Mouse (Mus musculus): Measurements from ENCODE around the gene Kcnd2. TPM values are rescaled to one million over a fixed set of nuclear protein-coding genes. Genes with fewer than 3 reads are reported as not detected.

Kcnd2 gene
- polyA plus RNA-seq, 1 experiment from 2014 or later, result 1.2 TPM

GRCm38 (mm10) chr6:21259031-21259430 lies 43.7 kb downstream of the Kcnd2 start:
- no peak for DNase-seq (ENCODE audit: low spot score)
- ATAC-seq (ENCODE audit: low read depth), result no peak
- H3K36me3 ChIP-seq (ENCODE audit: control insufficient read depth, insufficient read depth, low read length), result no peaks in the 10 kb centered on the region
- no peak overlapping the region for H3K4me2 ChIP-seq (ENCODE audit: low read depth, low read length)
- H3K9ac ChIP-seq (ENCODE audit: low read depth, low read length), result no peak overlapping the region
- no peak overlapping the region for H3K27ac ChIP-seq (replicated peaks; ENCODE audit: low read depth, low read length)
- 82% methylated on average over 5 of the region's 5 CpGs for WGBS
- no peaks in the 10 kb centered on the region for H3K4me1 ChIP-seq (ENCODE audit: control insufficient read depth, insufficient read depth, low read length)
- H3K27me3 ChIP-seq (replicated peaks; ENCODE audit: control insufficient read depth, insufficient read depth, low read length), result no peaks in the 10 kb centered on the region
- no peaks in the 10 kb centered on the region for H3K9me3 ChIP-seq (ENCODE audit: control insufficient read depth, low read length)
- H3K4me3 ChIP-seq (ENCODE audit: low read depth, low read length), result no peak overlapping the region

GRCm38 (mm10) chr6:21267897-21268296 lies 52.6 kb downstream of the Kcnd2 start:
- no peak for DNase-seq (ENCODE audit: low spot score)
- no peak overlapping the region for H3K4me3 ChIP-seq (ENCODE audit: low read depth, low read length)
- no peaks in the 10 kb centered on the region for H3K36me3 ChIP-seq (ENCODE audit: control insufficient read depth, insufficient read depth, low read length)
- no peaks in the 10 kb centered on the region for H3K27me3 ChIP-seq (replicated peaks; ENCODE audit: control insufficient read depth, insufficient read depth, low read length)
- H3K9me3 ChIP-seq (ENCODE audit: control insufficient read depth, low read length), result no peaks in the 10 kb centered on the region
- H3K9ac ChIP-seq (ENCODE audit: low read depth, low read length), result no peak overlapping the region
- no peak overlapping the region for H3K27ac ChIP-seq (replicated peaks; ENCODE audit: low read depth, low read length)
- no peak overlapping the region for H3K4me2 ChIP-seq (ENCODE audit: low read depth, low read length)
- no peaks in the 10 kb centered on the region for H3K4me1 ChIP-seq (ENCODE audit: control insufficient read depth, insufficient read depth, low read length)
- WGBS, result 58% methylated on average over 2 of the region's 2 CpGs
- ATAC-seq (ENCODE audit: low read depth), result no peak

- Histone ChIP-seq H3K9me3 (ENCODE audit: control insufficient read depth, low read length) (no peaks in the 10 kb centered on the region), H3K4me1 (ENCODE audit: control insufficient read depth, insufficient read depth, low read length) (no peaks in the 10 kb centered on the region), H3K4me2 (ENCODE audit: low read depth, low read length) (no peak overlapping the region), H3K36me3 (ENCODE audit: control insufficient read depth, insufficient read depth, low read length) (no peaks in the 10 kb centered on the region), H3K9ac (ENCODE audit: low read depth, low read length) (no peak overlapping the region), H3K4me3 (ENCODE audit: low read depth, low read length) (no peak overlapping the region), H3K27ac (replicated peaks; ENCODE audit: low read depth, low read length) (no peak overlapping the region), H3K27me3 (replicated peaks; ENCODE audit: control insufficient read depth, insufficient read depth, low read length) (no peaks in the 10 kb centered on the region)
- ATAC-seq (ENCODE audit: low read depth) (no peak), DNase-seq (ENCODE audit: low spot score) (peak; percentile 2)
- WGBS, result 74% methylated on average over 6 of the region's 6 CpGs
These were observed 62.1 kb downstream of the Kcnd2 start for GRCm38 (mm10) chr6:21277343-21277933.

- 89% methylated on average over 4 of the region's 4 CpGs for WGBS
- Histone ChIP-seq H3K4me2 (ENCODE audit: low read depth, low read length) (no peak overlapping the region), H3K9me3 (ENCODE audit: control insufficient read depth, low read length) (no peaks in the 10 kb centered on the region), H3K4me3 (ENCODE audit: low read depth, low read length) (no peak overlapping the region), H3K9ac (ENCODE audit: low read depth, low read length) (no peak overlapping the region), H3K27ac (replicated peaks; ENCODE audit: low read depth, low read length) (no peak overlapping the region), H3K4me1 (ENCODE audit: control insufficient read depth, insufficient read depth, low read length) (no peaks in the 10 kb centered on the region), H3K27me3 (replicated peaks; ENCODE audit: control insufficient read depth, insufficient read depth, low read length) (no peaks in the 10 kb centered on the region), H3K36me3 (ENCODE audit: control insufficient read depth, insufficient read depth, low read length) (no peaks in the 10 kb centered on the region)
- DNase-seq (ENCODE audit: low spot score) (no peak), ATAC-seq (ENCODE audit: low read depth) (no peak)
These were observed 89.6 kb downstream of the Kcnd2 start for GRCm38 (mm10) chr6:21304943-21305342.

- no peak overlapping the region for H3K9ac ChIP-seq (ENCODE audit: low read depth, low read length)
- H3K9me3 ChIP-seq (ENCODE audit: control insufficient read depth, low read length), result no peaks in the 10 kb centered on the region
- ATAC-seq (ENCODE audit: low read depth), result no peak
- H3K27ac ChIP-seq (replicated peaks; ENCODE audit: low read depth, low read length), result no peak overlapping the region
- 73% methylated on average over 3 of the region's 3 CpGs for WGBS
- H3K4me2 ChIP-seq (ENCODE audit: low read depth, low read length), result no peak overlapping the region
- no peaks in the 10 kb centered on the region for H3K36me3 ChIP-seq (ENCODE audit: control insufficient read depth, insufficient read depth, low read length)
- H3K4me3 ChIP-seq (ENCODE audit: low read depth, low read length), result no peak overlapping the region
- DNase-seq (ENCODE audit: low spot score), result no peak
- H3K4me1 ChIP-seq (ENCODE audit: control insufficient read depth, insufficient read depth, low read length), result no peaks in the 10 kb centered on the region
- no peaks in the 10 kb centered on the region for H3K27me3 ChIP-seq (replicated peaks; ENCODE audit: control insufficient read depth, insufficient read depth, low read length)
These were observed 94.9 kb downstream of the Kcnd2 start for GRCm38 (mm10) chr6:21310159-21310558.

- Histone ChIP-seq H3K27ac (replicated peaks; ENCODE audit: low read depth, low read length) (no peak overlapping the region), H3K9ac (ENCODE audit: low read depth, low read length) (no peak overlapping the region), H3K4me2 (ENCODE audit: low read depth, low read length) (no peak overlapping the region), H3K9me3 (ENCODE audit: control insufficient read depth, low read length) (no peaks in the 10 kb centered on the region), H3K4me1 (ENCODE audit: control insufficient read depth, insufficient read depth, low read length) (no peaks in the 10 kb centered on the region), H3K27me3 (replicated peaks; ENCODE audit: control insufficient read depth, insufficient read depth, low read length) (no peaks in the 10 kb centered on the region), H3K4me3 (ENCODE audit: low read depth, low read length) (no peak overlapping the region), H3K36me3 (ENCODE audit: control insufficient read depth, insufficient read depth, low read length) (no peaks in the 10 kb centered on the region)
- ATAC-seq (ENCODE audit: low read depth), result no peak
- DNase-seq (ENCODE audit: low spot score), result no peak
- 80% methylated on average over 6 of the region's 6 CpGs for WGBS
These were observed 106.1 kb downstream of the Kcnd2 start for GRCm38 (mm10) chr6:21321407-21321806.

GRCm38 (mm10) chr6:21322211-21322610 lies 106.9 kb downstream of the Kcnd2 start:
- H3K36me3 ChIP-seq (ENCODE audit: control insufficient read depth, insufficient read depth, low read length), result no peaks in the 10 kb centered on the region
- no peak overlapping the region for H3K4me3 ChIP-seq (ENCODE audit: low read depth, low read length)
- H3K27me3 ChIP-seq (replicated peaks; ENCODE audit: control insufficient read depth, insufficient read depth, low read length), result no peaks in the 10 kb centered on the region
- no peak overlapping the region for H3K4me2 ChIP-seq (ENCODE audit: low read depth, low read length)
- H3K9me3 ChIP-seq (ENCODE audit: control insufficient read depth, low read length), result no peaks in the 10 kb centered on the region
- no peaks in the 10 kb centered on the region for H3K4me1 ChIP-seq (ENCODE audit: control insufficient read depth, insufficient read depth, low read length)
- H3K9ac ChIP-seq (ENCODE audit: low read depth, low read length), result no peak overlapping the region
- DNase-seq (ENCODE audit: low spot score) (no peak), ATAC-seq (ENCODE audit: low read depth) (no peak)
- 87% methylated on average over 4 of the region's 4 CpGs for WGBS
- H3K27ac ChIP-seq (replicated peaks; ENCODE audit: low read depth, low read length), result no peak overlapping the region

- H3K36me3 ChIP-seq (ENCODE audit: control insufficient read depth, insufficient read depth, low read length), result no peaks in the 10 kb centered on the region
- H3K4me3 ChIP-seq (ENCODE audit: low read depth, low read length), result no peak overlapping the region
- H3K27ac ChIP-seq (replicated peaks; ENCODE audit: low read depth, low read length), result no peak overlapping the region
- no peaks in the 10 kb centered on the region for H3K9me3 ChIP-seq (ENCODE audit: control insufficient read depth, low read length)
- no peak overlapping the region for H3K4me2 ChIP-seq (ENCODE audit: low read depth, low read length)
- WGBS, result 25% methylated on average over 1 of the region's 1 CpGs
- ATAC-seq (ENCODE audit: low read depth), result no peak
- no peaks in the 10 kb centered on the region for H3K27me3 ChIP-seq (replicated peaks; ENCODE audit: control insufficient read depth, insufficient read depth, low read length)
- DNase-seq (ENCODE audit: low spot score), result peak; percentile 12
- H3K4me1 ChIP-seq (ENCODE audit: control insufficient read depth, insufficient read depth, low read length), result no peaks in the 10 kb centered on the region
- no peak overlapping the region for H3K9ac ChIP-seq (ENCODE audit: low read depth, low read length)
These were observed 109.9 kb downstream of the Kcnd2 start for GRCm38 (mm10) chr6:21325251-21325650.

- ATAC-seq (ENCODE audit: low read depth), result no peak
- Histone ChIP-seq H3K4me1 (ENCODE audit: control insufficient read depth, insufficient read depth, low read length) (no peaks in the 10 kb centered on the region), H3K27me3 (replicated peaks; ENCODE audit: control insufficient read depth, insufficient read depth, low read length) (no peaks in the 10 kb centered on the region), H3K4me2 (ENCODE audit: low read depth, low read length) (no peak overlapping the region), H3K9ac (ENCODE audit: low read depth, low read length) (no peak overlapping the region), H3K27ac (replicated peaks; ENCODE audit: low read depth, low read length) (no peak overlapping the region), H3K36me3 (ENCODE audit: control insufficient read depth, insufficient read depth, low read length) (no peaks in the 10 kb centered on the region), H3K9me3 (ENCODE audit: control insufficient read depth, low read length) (no peaks in the 10 kb centered on the region), H3K4me3 (ENCODE audit: low read depth, low read length) (no peak overlapping the region)
- 50% methylated on average over 4 of the region's 4 CpGs for WGBS
- DNase-seq (ENCODE audit: low spot score), result no peak
These were observed 111.9 kb downstream of the Kcnd2 start for GRCm38 (mm10) chr6:21327081-21327737.

Data from embryonic facial prominence, embryonic 14.5 days (tissue).